Mouse (Mus musculus): ENCODE measurements around the gene Gm10697. TPM values are rescaled to one million over a fixed set of nuclear protein-coding genes. Genes with fewer than 3 reads are reported as not detected.
"Not testable (repeated sequence)": the region's sequence is repeated elsewhere in the genome, so short reads cannot be mapped to it uniquely, and the experiment has no call there.

Gm10697 gene
- total RNA-seq (2021), result not detected
- long read RNA-seq, experiment 1, result 0 reads
- long read RNA-seq, experiment 2, result 0 reads

- DNase-seq (ENCODE audit: low spot score in 2 of 2), result not testable (repeated sequence)
Observed at GRCm38 (mm10) chr3:94072544-94072943, at the start of gene Gm10697. Gene Gm10697 (minus strand): TSS chr3:94072644.

DNA sequence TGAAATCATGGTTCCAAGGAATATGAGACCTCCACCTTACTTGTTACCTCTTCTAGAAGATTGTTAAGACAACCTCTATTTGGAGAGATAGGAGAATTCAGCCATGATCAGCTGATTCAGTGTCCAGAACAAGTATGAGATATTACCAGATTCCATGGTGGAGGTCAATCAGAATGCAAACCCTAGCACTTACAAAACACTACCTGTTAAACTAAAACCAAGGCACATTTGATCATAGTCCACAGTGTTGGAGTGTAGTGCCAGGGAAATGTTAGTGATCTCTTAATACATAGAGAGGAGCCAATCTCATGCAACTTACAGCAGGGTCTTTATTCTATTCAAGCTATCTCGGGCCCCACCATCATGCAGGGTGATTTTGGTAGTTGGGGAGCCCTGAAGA, 42.6 kb upstream of the Gm10697 start:
- not testable (repeated sequence) for DNase-seq (ENCODE audit: low spot score in 2 of 2)

GRCm38 (mm10) chr3:94054785-94055184, 17.7 kb downstream of the Gm10697 start, which contains the start of gene Gm9125:
Gene Gm9125 (minus strand): TSS chr3:94054885.
- not testable (repeated sequence) for DNase-seq (ENCODE audit: low spot score in 2 of 2)

GRCm38 (mm10) chr3:94049566-94050121, 22.8 kb downstream of the Gm10697 start:
- not testable (repeated sequence) for DNase-seq (ENCODE audit: low spot score in 2 of 2)

DNA sequence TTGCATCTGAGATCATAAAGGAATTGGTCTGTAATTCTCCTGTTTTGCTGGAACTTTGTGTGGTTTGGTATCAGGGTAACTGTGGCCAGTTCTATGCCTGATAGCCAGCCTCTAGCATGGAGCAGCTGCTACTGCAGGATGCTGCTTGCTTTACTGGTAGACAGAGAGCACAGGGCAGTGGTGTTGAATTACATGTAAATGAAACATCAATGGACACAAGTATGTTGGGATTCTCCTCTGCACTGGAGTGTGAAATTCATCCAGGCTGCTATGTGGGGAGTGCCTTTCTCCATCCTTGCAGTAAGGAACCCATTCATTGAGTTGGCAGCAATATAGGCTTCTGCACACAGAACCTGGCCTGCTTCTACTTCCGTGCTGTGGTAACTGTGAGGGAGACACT, 34.2 kb downstream of the Gm10697 start:
- not testable (repeated sequence) for DNase-seq (ENCODE audit: low spot score in 2 of 2)

DNA sequence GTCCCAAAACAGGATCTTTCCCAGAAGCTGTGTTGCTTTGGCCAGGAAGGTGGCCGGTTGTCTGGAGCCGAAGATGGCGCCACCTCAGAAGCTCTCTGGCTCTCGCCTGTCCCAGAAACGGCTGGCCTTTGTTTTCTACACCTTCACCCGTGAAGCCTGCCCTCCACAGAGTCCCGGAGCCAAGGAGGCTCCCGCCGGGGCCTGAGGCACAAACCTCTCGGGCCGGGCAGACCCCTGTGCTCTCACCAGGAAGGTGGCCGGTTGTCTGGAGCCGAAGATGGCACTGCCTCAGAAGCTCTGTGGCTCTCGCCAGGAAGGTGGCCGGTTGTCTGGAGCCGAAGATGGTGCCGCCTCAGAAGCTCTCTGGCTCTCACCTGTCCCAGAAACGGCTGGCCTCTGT, 38.0 kb downstream of the Gm10697 start:
- not testable (repeated sequence) for DNase-seq (ENCODE audit: low spot score in 2 of 2)

Other genes starting within 250 kb of the Gm10697 start
- not detected for gene Tdpoz3, start 246.6 kb downstream of the Gm10697 start, total RNA-seq (2021)
- not detected for gene Gm9117, start 129.1 kb downstream of the Gm10697 start, total RNA-seq (2021)
- gene Tdpoz5, start 111.3 kb downstream of the Gm10697 start, total RNA-seq (2021), result not detected
- gene Gm9125, start 17.8 kb downstream of the Gm10697 start, total RNA-seq (2021), result not detected
- not detected for gene Gm10696, start 105.5 kb upstream of the Gm10697 start, total RNA-seq (2021)
- gene Gm5286, start 124.1 kb upstream of the Gm10697 start, total RNA-seq (2021), result not detected
- gene Gm4778, start 191.4 kb upstream of the Gm10697 start, total RNA-seq (2021), result not detected
- 1 to 10 TPM; 7.5 to 9.7 TPM for gene Them4, start 237.4 kb upstream of the Gm10697 start, total RNA-seq (2021)